Mouse (Mus musculus) heart, adult 2 months (tissue): ENCODE measurements around the gene Serpinb8. TPM values are rescaled to one million over a fixed set of nuclear protein-coding genes. Genes with fewer than 3 reads are reported as not detected.
A peak's percentile ranks its signal among the peaks of the same experiment; 100 is the strongest.

ENCODE experiments used
- DNase-seq, 2 experiments: peaks; one replicate each; pipeline ENCODE4 v3.0.0; 2021
- H3K27ac ChIP-seq: fragments of 200-600 bp; 2 replicates; pipeline ENCODE4 v1.8.1; 2022
- H3K27me3 ChIP-seq: fragments of 200-500 bp; 2 replicates; pipeline ENCODE4 v1.6.1; 2012; ENCODE audit warnings: mild to moderate bottlenecking, low read length, inconsistent platforms, mixed read lengths; ENCODE audit not compliant: control insufficient read depth, insufficient read depth
- H3K36me3 ChIP-seq: fragments of 200-500 bp; 2 replicates; pipeline ENCODE4 v1.6.1; 2012; ENCODE audit warnings: low read length, inconsistent platforms; ENCODE audit not compliant: control insufficient read depth, insufficient read depth
- H3K4me1 ChIP-seq: fragments of 200-500 bp; 2 replicates; pipeline ENCODE4 v1.6.1; 2011; ENCODE audit warnings: low read length; ENCODE audit not compliant: control insufficient read depth, insufficient read depth
- H3K4me3 ChIP-seq: fragments of 200-600 bp; 2 replicates; pipeline ENCODE4 v1.8.1; 2022
- H3K79me2 ChIP-seq: fragments of 200-500 bp; replicated peaks from 2 replicates; pipeline ENCODE4 v1.6.1; 2012; ENCODE audit warnings: mild to moderate bottlenecking, inconsistent platforms, low read length, moderate library complexity, mixed read lengths; ENCODE audit not compliant: control insufficient read depth, insufficient read depth
- H3K9ac ChIP-seq: fragments of 200-500 bp; 2 replicates; pipeline ENCODE4 v1.6.1; 2012; ENCODE audit warnings: low read depth, mild to moderate bottlenecking, control low read depth, inconsistent platforms, low read length, mixed read lengths
- CTCF ChIP-seq: fragments of 200-600 bp; IDR thresholded peaks from 2 replicates; pipeline ENCODE4 v1.8.1; 2022; ENCODE audit warnings: antibody characterized with exemption, mild to moderate bottlenecking, moderate library complexity
- EP300 ChIP-seq: fragments of 200-500 bp; IDR thresholded peaks from 2 replicates; pipeline ENCODE4 v1.6.1; 2011; ENCODE audit warnings: low read depth, low read length, control low read depth; ENCODE audit not compliant: insufficient read depth
- POLR2A ChIP-seq: fragments of 200-500 bp; IDR thresholded peaks from 2 replicates; pipeline ENCODE4 v1.6.1; 2011; ENCODE audit warnings: mild to moderate bottlenecking, low read depth, low read length, control low read depth; ENCODE audit not compliant: insufficient read depth
- WGBS: fragments of 180-500 bp; shearing (Covaris S2); methylation state at CpG from one replicate; pipeline ENCODE4 v1.1.7; 2018; 5-methylcytosine and 5-hydroxymethylcytosine counted together
- intact Hi-C: fragments of 180-260 bp; cut with DNase I; formaldehyde crosslinking; loops from one replicate; pipeline ENCODE4 v1.15.1; 2025
- polyA plus RNA-seq: library from polyadenylated mRNA; depleted of rRNA; stranded (reverse); fragments of >200 nt; gene quantifications from 2 replicates; pipeline ENCODE4 v1.2.3, GENCODE M21; 2012
- total RNA-seq, 2 experiments: library from RNA; stranded (reverse); gene quantifications; 2 replicates each; pipeline ENCODE4 v1.2.3; 2021

The Serpinb8 gene
- total and polyA plus RNA-seq, 3 experiments, result 1.3 to 1.8 (median 1.8) TPM

DNA sequence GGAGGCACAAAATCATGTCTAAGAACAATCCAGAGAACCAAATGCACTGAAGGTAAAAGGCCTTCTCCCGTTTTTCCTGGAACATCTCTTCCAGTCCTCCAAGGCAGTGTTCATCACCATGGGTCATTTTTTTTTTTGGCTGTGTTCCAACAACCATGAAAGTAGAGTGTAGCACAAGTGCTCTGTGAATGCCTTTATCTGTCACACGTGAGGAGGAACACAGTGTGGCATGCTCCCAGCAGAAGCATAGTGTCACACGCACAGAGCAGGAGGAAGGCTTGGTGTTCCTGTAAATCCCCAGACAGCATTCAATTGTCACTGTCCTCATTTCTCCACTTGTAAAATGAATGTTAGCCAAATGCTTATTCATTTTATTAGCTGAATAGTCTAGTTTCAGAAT, 2.8 kb downstream of the Serpinb8 start:
- no peak for DNase-seq
- intact Hi-C loops, result no loop called here
- H3K36me3 ChIP-seq, result no peaks in the 10 kb centered on the region
- H3K9ac ChIP-seq, result no peak overlapping the region
- no peak overlapping the region for H3K27ac ChIP-seq
- no peaks in the 10 kb centered on the region; the same call in none of the 2 replicates for H3K4me1 ChIP-seq
- no peaks in the 10 kb centered on the region for H3K27me3 ChIP-seq
- no peak overlapping the region for H3K4me3 ChIP-seq
- WGBS, result 17% methylated on average over 3 of the region's 3 CpGs
- H3K79me2 ChIP-seq, result no peaks in the 10 kb centered on the region
- TF ChIP-seq CTCF (no peak), EP300 (no peak), POLR2A (no peak)

DNA sequence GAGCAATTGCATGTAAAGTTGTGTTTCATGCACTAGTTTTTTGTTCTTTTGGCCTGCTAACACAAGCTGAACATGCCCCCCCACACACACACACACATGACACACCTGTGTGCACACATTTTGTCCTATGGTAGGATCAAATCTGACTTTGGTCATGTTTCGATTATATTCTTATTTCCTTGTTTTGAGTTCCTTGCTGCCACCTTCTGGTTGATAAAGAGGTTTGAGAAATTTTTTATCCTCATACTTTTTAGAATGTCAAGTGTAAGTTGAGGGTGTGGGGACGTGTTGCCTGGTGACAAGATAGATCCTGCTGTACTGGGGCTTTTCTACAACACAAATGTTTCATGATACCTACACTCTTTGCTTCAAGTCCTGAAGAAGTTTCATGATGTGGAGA, 3.7 kb downstream of the Serpinb8 start:
- Histone ChIP-seq H3K27ac (no peak overlapping the region), H3K79me2 (no peaks in the 10 kb centered on the region), H3K4me1 (no peaks in the 10 kb centered on the region; the same call in none of the 2 replicates), H3K27me3 (no peaks in the 10 kb centered on the region), H3K4me3 (no peak overlapping the region), H3K36me3 (no peaks in the 10 kb centered on the region), H3K9ac (no peak overlapping the region)
- DNase-seq, result no peak
- 50% methylated on average over 2 of the region's 2 CpGs for WGBS
- intact Hi-C loops, result no loop called here
- peak; percentile 19; the same call in 1 of the 2 replicates for TF ChIP-seq CTCF
- no peak for TF ChIP-seq EP300
- no peak for TF ChIP-seq POLR2A

DNA sequence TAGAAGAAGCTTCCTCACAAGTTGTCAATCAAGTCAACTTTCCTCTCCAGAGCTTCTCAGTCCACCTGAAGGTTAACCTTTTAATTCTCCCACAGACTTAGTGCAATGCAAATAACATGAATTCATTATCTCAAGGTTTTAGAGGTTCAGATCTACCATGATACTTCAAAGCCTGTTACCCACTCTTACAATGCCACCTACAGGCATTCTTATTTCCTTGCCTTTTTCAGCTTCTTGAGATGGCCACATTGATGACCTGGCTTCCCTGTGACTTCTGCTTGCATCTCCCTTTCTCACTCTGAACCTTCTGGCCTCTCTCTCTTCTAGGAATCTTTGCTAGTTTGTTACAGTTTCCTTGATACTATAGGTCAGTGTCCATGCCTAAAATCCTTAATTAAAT, 7.1 kb downstream of the Serpinb8 start:
- H3K79me2 ChIP-seq, result no peaks in the 10 kb centered on the region
- intact Hi-C loops, result no loop called here
- H3K36me3 ChIP-seq, result no peaks in the 10 kb centered on the region
- no peak overlapping the region for H3K4me3 ChIP-seq
- TF ChIP-seq EP300, result no peak
- no peak for TF ChIP-seq POLR2A
- no peak for TF ChIP-seq CTCF
- no peak overlapping the region for H3K27ac ChIP-seq
- no peaks in the 10 kb centered on the region; the same call in none of the 2 replicates for H3K4me1 ChIP-seq
- no peak for DNase-seq
- no peaks in the 10 kb centered on the region for H3K27me3 ChIP-seq
- H3K9ac ChIP-seq, result no peak overlapping the region

DNA sequence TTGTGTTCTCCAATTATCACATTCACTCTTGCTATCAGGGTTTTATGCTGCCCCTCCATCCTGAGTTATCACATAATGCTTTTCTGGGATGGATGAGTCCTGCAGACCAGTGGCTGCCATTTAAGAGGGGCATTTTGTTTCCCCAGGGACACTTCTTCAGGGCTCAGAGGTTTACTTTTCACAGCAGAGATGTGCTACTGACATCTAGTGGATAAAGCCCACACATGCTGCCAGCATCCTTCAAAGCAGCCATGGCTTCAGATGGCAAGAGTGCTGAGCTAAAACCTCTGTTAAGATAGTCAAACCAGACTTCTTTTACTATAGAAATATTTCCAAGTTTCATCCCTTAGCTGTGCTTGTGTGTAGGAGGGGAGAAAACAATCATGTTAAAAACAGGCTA, 8.7 kb downstream of the Serpinb8 start:
- H3K27ac ChIP-seq, result no peak overlapping the region
- H3K36me3 ChIP-seq, result no peaks in the 10 kb centered on the region
- no peak for DNase-seq
- no peak for TF ChIP-seq EP300
- TF ChIP-seq CTCF, result peak; percentile 64
- no peak for TF ChIP-seq POLR2A
- no peaks in the 10 kb centered on the region for H3K27me3 ChIP-seq
- H3K9ac ChIP-seq, result no peak overlapping the region
- H3K79me2 ChIP-seq, result no peaks in the 10 kb centered on the region
- no peak overlapping the region for H3K4me3 ChIP-seq
- intact Hi-C loops, result no loop called here
- no peaks in the 10 kb centered on the region for H3K4me1 ChIP-seq

DNA sequence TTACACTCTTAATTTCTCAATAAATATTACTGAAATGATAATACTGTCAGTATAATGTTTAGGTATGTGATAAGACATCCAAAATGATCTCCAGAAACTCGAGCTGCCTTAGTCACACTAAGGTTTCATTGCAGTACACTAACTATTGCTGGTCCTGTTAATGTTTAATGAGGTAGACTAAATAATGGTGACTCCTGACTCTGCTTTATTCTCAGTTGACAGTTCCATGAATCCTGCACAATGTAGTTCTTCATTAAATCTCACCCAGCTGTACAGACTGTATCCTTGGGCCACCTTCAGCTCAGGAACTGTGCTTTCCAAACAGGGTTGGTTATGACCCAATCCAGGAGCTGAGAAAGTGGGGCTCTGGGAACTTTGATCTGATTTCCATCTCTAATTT, 19.1 kb downstream of the Serpinb8 start:
- no peak overlapping the region for H3K9ac ChIP-seq

DNA sequence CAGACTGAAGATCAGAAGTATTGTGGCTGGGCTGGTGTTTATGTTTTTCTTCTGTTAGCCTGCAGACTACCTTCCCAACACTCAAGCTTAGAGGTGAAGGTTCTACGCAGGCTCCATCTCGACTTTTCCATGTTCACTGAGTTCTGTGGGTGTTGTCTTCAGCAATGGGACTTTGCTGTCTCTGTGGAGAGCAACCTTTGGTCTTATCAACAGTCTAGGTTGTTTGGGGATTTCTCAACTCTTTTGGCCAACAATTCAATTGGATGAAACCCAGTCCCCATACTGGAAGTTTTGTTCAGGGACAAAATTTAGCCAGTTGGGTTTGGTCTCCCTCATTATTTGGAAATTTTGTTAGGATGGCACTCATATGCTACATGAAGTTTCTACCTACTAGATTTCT, 24.3 kb downstream of the Serpinb8 start:
- intact Hi-C loops, result no loop called here
- H3K27me3 ChIP-seq, result no peaks in the 10 kb centered on the region
- DNase-seq, result no peak
- H3K27ac ChIP-seq, result no peak overlapping the region
- no peaks in the 10 kb centered on the region for H3K36me3 ChIP-seq
- no peak overlapping the region for H3K4me3 ChIP-seq
- no peaks in the 10 kb centered on the region for H3K4me1 ChIP-seq
- H3K9ac ChIP-seq, result no peak overlapping the region
- TF ChIP-seq CTCF, result no peak
- TF ChIP-seq POLR2A, result no peak
- no peak for TF ChIP-seq EP300
- 74% methylated on average over 2 of the region's 2 CpGs for WGBS
- no peaks in the 10 kb centered on the region for H3K79me2 ChIP-seq

More for the DNA sequence above, 19.1 kb downstream of the Serpinb8 start:
- no peak for TF ChIP-seq POLR2A
- TF ChIP-seq EP300, result no peak
- no peak for TF ChIP-seq CTCF
- Histone ChIP-seq H3K4me1 (no peaks in the 10 kb centered on the region), H3K36me3 (no peaks in the 10 kb centered on the region), H3K27ac (no peak overlapping the region), H3K27me3 (no peaks in the 10 kb centered on the region), H3K79me2 (no peaks in the 10 kb centered on the region), H3K4me3 (no peak overlapping the region)
- intact Hi-C loops, result no loop called here
- WGBS, result 50% methylated on average over 1 of the region's 1 CpGs
- DNase-seq, result no peak
